Mouse (Mus musculus): ENCODE results near the gene Gm20219. TPM values are rescaled to one million over a fixed set of nuclear protein-coding genes. Genes with fewer than 3 reads are reported as not detected.

Gene Gm20219
- polyA plus RNA-seq, 1 experiment from 2014 or later, result 1.4 TPM

- Histone ChIP-seq H3K4me2 (ENCODE audit: low read depth, low read length) (peak within 1 kb of the TSS; percentile 82), H3K27me3 (replicated peaks; ENCODE audit: control insufficient read depth, insufficient read depth, low read length) (no peaks in the 10 kb centered on the region), H3K9me3 (ENCODE audit: control insufficient read depth, low read length) (no peaks in the 10 kb centered on the region), H3K4me3 (ENCODE audit: low read length) (peak within 1 kb of the TSS; percentile 80), H3K4me1 (ENCODE audit: control insufficient read depth, insufficient read depth, low read length) (peaks cover 49% of the 10 kb centered on the region), H3K36me3 (ENCODE audit: control insufficient read depth, insufficient read depth, low read length) (peaks cover under 1% of the 10 kb centered on the region; the same call in 1 of the 2 replicates), H3K27ac (ENCODE audit: low read length) (peak within 1 kb of the TSS; percentile 96), H3K9ac (ENCODE audit: low read depth, low read length) (peak within 1 kb of the TSS; percentile 93)
- under 1% methylated on average over 90 of the region's 101 CpGs for WGBS
- peak; percentile 95 for ATAC-seq
These were observed 30.3 kb upstream of the Gm20219 start, which contains the start of the genes Safb2 and Safb for GRCm38 (mm10) chr17:56584257-56585130. Gene Safb2, minus strand, starts transcription at chr17:56584585. Gene Safb, plus strand, starts transcription at chr17:56584825.

GRCm38 (mm10) chr17:56583611-56584256 lies 29.5 kb upstream of the Gm20219 start:
- Histone ChIP-seq H3K9me3 (ENCODE audit: control insufficient read depth, low read length) (no peaks in the 10 kb centered on the region), H3K9ac (ENCODE audit: low read depth, low read length) (peak overlapping the region; percentile 93), H3K36me3 (ENCODE audit: control insufficient read depth, insufficient read depth, low read length) (0 out of 2 replicates have a peak, but pooled peaks cover 3% of the 10 kb centered on the region), H3K27ac (ENCODE audit: low read length) (peak overlapping the region; percentile 96), H3K4me1 (ENCODE audit: control insufficient read depth, insufficient read depth, low read length) (peaks cover 49% of the 10 kb centered on the region), H3K4me2 (ENCODE audit: low read depth, low read length) (peak overlapping the region; percentile 82), H3K4me3 (ENCODE audit: low read length) (peak overlapping the region; percentile 80), H3K27me3 (replicated peaks; ENCODE audit: control insufficient read depth, insufficient read depth, low read length) (no peaks in the 10 kb centered on the region)
- no peak for ATAC-seq
- 1% methylated on average over 33 of the region's 33 CpGs for WGBS

DNA sequence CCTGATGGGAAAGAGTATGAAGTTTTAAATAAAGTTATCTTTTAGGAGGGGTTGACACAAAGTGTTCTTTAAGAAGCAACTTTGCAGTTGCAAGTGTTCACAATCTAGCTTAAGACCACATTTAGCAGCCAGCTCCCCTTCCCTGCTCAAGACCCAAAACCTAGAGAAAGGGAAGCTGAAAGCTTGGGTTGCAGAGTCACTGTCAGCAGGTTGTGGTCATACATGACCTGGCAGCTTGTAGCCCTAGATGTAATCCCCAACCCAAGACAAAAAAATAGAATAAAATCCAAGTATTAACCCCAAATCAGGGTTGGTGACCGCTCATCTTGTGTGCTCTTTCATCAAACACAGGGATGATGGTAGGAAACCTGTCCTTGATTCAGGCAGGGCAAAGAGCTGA lies 28.9 kb upstream of the Gm20219 start:
- no peak overlapping the region for H3K27ac ChIP-seq (ENCODE audit: low read length)
- peaks cover 49% of the 10 kb centered on the region for H3K4me1 ChIP-seq (ENCODE audit: control insufficient read depth, insufficient read depth, low read length)
- peak overlapping the region; percentile 82 for H3K4me2 ChIP-seq (ENCODE audit: low read depth, low read length)
- no peaks in the 10 kb centered on the region for H3K9me3 ChIP-seq (ENCODE audit: control insufficient read depth, low read length)
- H3K9ac ChIP-seq (ENCODE audit: low read depth, low read length), result peak overlapping the region; percentile 93
- no peak for ATAC-seq
- no peaks in the 10 kb centered on the region for H3K27me3 ChIP-seq (replicated peaks; ENCODE audit: control insufficient read depth, insufficient read depth, low read length)
- peak overlapping the region; percentile 80 for H3K4me3 ChIP-seq (ENCODE audit: low read length)
- WGBS, result 76% methylated on average over 1 of the region's 1 CpGs
- peaks cover 9% of the 10 kb centered on the region for H3K36me3 ChIP-seq (ENCODE audit: control insufficient read depth, insufficient read depth, low read length)

DNA sequence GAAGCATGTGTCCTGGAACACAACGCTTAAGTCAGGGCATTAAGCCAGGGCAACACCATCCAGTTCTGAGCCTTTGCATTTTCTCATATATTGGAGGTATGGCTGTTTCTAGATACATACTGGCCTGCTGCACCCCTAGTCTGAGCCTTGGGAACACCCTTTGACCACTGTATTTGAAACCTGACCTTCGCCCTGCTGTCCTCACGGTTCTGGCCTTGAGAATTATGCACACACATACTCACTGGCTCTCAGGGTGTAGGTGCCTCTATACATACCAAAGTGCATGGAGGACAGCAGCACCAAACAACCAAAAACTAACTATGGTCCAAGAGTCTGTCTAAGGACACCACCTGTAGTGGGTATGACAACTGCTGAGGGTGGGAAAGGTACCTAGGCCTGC lies 18.8 kb upstream of the Gm20219 start:
- peaks cover 43% of the 10 kb centered on the region for H3K36me3 ChIP-seq (ENCODE audit: control insufficient read depth, insufficient read depth, low read length)
- ATAC-seq, result peak; percentile 49

DNA sequence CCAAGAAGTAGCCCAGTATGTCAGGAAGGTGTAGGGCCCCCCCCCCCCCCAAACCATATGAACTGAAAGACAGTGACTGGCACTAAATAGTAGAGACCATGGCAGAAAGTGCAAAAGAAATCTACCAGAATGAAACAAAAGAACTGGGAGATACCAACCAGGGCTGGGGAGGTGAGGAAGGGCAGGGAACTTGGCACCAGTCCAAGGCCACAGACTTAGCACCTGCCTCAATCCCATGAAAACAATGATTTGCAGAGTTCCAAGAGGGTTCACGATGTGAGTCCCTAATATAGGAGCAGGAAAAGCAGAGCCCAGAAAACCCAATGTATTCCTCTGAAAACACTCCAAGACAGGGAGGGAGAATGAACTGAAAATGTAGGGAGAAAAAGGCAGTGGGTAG lies 18.0 kb upstream of the Gm20219 start:
- ATAC-seq, result 0 out of 2 replicates have a peak, but pooled peaks have one; percentile 34

More for the DNA sequence above, 18.8 kb upstream of the Gm20219 start:
- Histone ChIP-seq H3K27me3 (replicated peaks; ENCODE audit: control insufficient read depth, insufficient read depth, low read length) (no peaks in the 10 kb centered on the region), H3K9ac (ENCODE audit: low read depth, low read length) (no peak overlapping the region), H3K4me2 (ENCODE audit: low read depth, low read length) (no peak overlapping the region), H3K9me3 (ENCODE audit: control insufficient read depth, low read length) (no peaks in the 10 kb centered on the region), H3K27ac (ENCODE audit: low read length) (peak overlapping the region; percentile 38; the same call in 1 of the 2 replicates), H3K4me1 (ENCODE audit: control insufficient read depth, insufficient read depth, low read length) (peaks cover 16% of the 10 kb centered on the region), H3K4me3 (ENCODE audit: low read length) (no peak overlapping the region)
- 80% methylated on average over 3 of the region's 3 CpGs for WGBS

DNA sequence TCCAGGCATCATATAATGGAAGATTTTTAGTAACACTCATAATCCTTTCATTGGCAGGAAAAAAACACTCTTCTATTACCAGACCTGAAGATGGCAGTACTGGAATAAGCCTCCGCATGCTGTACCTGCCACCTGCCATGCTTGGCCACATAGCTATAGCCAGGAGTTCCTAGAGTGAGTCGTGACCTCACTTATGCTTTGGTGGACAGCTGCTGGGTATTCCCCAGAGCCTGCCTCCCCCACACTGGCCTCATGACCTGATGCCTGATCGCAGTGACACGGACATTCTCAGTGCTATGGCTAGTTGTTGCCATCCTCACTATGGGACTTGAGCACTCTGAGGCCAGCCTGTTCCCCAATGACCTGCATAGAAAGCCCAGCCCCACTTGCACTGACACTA lies 16.1 kb upstream of the Gm20219 start:
- no peaks in the 10 kb centered on the region for H3K9me3 ChIP-seq (ENCODE audit: control insufficient read depth, low read length)
- H3K36me3 ChIP-seq (ENCODE audit: control insufficient read depth, insufficient read depth, low read length), result peaks cover 53% of the 10 kb centered on the region
- no peaks in the 10 kb centered on the region for H3K27me3 ChIP-seq (replicated peaks; ENCODE audit: control insufficient read depth, insufficient read depth, low read length)
- no peak for ATAC-seq
- H3K4me3 ChIP-seq (ENCODE audit: low read length), result no peak overlapping the region
- H3K4me1 ChIP-seq (ENCODE audit: control insufficient read depth, insufficient read depth, low read length), result peaks cover 16% of the 10 kb centered on the region
- no peak overlapping the region for H3K4me2 ChIP-seq (ENCODE audit: low read depth, low read length)
- H3K9ac ChIP-seq (ENCODE audit: low read depth, low read length), result no peak overlapping the region
- H3K27ac ChIP-seq (ENCODE audit: low read length), result no peak overlapping the region
- 86% methylated on average over 4 of the region's 4 CpGs for WGBS

More for the DNA sequence above, 18.0 kb upstream of the Gm20219 start:
- WGBS, result 55% methylated on average over 1 of the region's 1 CpGs
- H3K4me1 ChIP-seq (ENCODE audit: control insufficient read depth, insufficient read depth, low read length), result peaks cover 16% of the 10 kb centered on the region
- 0 out of 2 replicates have a peak overlapping the region, but pooled peaks have one; percentile 10 for H3K9ac ChIP-seq (ENCODE audit: low read depth, low read length)
- 0 out of 2 replicates have a peak overlapping the region, but pooled peaks have one; percentile 38 for H3K27ac ChIP-seq (ENCODE audit: low read length)
- H3K36me3 ChIP-seq (ENCODE audit: control insufficient read depth, insufficient read depth, low read length), result peaks cover 46% of the 10 kb centered on the region
- H3K4me3 ChIP-seq (ENCODE audit: low read length), result no peak overlapping the region
- no peaks in the 10 kb centered on the region for H3K27me3 ChIP-seq (replicated peaks; ENCODE audit: control insufficient read depth, insufficient read depth, low read length)
- H3K4me2 ChIP-seq (ENCODE audit: low read depth, low read length), result no peak overlapping the region
- H3K9me3 ChIP-seq (ENCODE audit: control insufficient read depth, low read length), result no peaks in the 10 kb centered on the region

GRCm38 (mm10) chr17:56567370-56567769 lies 13.2 kb upstream of the Gm20219 start:
- Histone ChIP-seq H3K27ac (ENCODE audit: low read length) (no peak overlapping the region), H3K36me3 (ENCODE audit: control insufficient read depth, insufficient read depth, low read length) (peaks cover 72% of the 10 kb centered on the region), H3K9me3 (ENCODE audit: control insufficient read depth, low read length) (no peaks in the 10 kb centered on the region), H3K4me3 (ENCODE audit: low read length) (no peak overlapping the region), H3K9ac (ENCODE audit: low read depth, low read length) (no peak overlapping the region), H3K4me1 (ENCODE audit: control insufficient read depth, insufficient read depth, low read length) (peaks cover under 1% of the 10 kb centered on the region; the same call in 1 of the 2 replicates), H3K4me2 (ENCODE audit: low read depth, low read length) (no peak overlapping the region), H3K27me3 (replicated peaks; ENCODE audit: control insufficient read depth, insufficient read depth, low read length) (no peaks in the 10 kb centered on the region)
- 91% methylated on average over 4 of the region's 4 CpGs for WGBS
- ATAC-seq, result no peak

DNA sequence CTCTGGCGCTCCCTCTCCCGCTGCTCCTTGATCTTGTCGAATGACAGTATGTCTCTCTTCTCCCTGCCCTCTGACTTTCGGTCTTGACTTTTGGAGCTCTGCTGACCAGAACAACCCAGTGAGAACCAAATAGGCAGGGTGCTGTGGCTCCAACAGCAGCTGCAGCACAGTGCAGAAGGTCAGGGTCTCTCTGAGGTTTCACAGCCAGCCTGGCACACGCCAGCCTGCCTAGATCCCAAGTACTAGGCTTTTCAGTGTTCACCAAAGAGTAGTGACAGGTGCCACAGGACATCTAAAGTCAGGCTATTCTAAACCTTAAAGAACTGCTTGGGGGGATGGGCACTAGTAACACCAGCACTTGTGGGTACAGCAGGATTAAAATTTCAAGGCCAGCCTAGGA lies 12.7 kb upstream of the Gm20219 start:
- WGBS, result 92% methylated on average over 5 of the region's 5 CpGs
- Histone ChIP-seq H3K27ac (ENCODE audit: low read length) (no peak overlapping the region), H3K9ac (ENCODE audit: low read depth, low read length) (no peak overlapping the region), H3K27me3 (replicated peaks; ENCODE audit: control insufficient read depth, insufficient read depth, low read length) (no peaks in the 10 kb centered on the region), H3K4me2 (ENCODE audit: low read depth, low read length) (no peak overlapping the region), H3K4me1 (ENCODE audit: control insufficient read depth, insufficient read depth, low read length) (no peaks in the 10 kb centered on the region), H3K4me3 (ENCODE audit: low read length) (no peak overlapping the region), H3K36me3 (ENCODE audit: control insufficient read depth, insufficient read depth, low read length) (peaks cover 77% of the 10 kb centered on the region), H3K9me3 (ENCODE audit: control insufficient read depth, low read length) (no peaks in the 10 kb centered on the region)
- ATAC-seq, result no peak

DNA sequence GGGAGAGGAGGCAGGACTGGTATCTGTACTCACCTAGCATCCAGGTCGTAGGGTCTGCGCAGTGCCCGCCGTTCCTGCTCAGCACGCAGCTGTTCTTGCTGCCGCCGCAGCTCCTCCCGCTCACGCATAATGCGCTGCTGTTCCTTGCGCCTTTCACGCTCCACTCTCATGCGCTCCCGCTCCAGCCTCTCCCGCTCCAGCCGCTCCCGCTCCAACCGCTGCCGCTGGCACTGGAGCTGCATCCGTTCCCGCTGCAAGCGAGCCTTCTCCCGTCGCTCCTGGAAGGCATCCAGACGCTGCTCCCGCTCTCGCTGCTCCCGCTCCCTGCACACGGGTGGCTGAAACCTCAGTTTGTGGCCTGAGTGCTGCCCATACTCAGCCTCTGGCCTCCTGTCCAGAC lies 12.1 kb upstream of the Gm20219 start:
- Histone ChIP-seq H3K27me3 (replicated peaks; ENCODE audit: control insufficient read depth, insufficient read depth, low read length) (no peaks in the 10 kb centered on the region), H3K27ac (ENCODE audit: low read length) (no peak overlapping the region), H3K36me3 (ENCODE audit: control insufficient read depth, insufficient read depth, low read length) (peaks cover 73% of the 10 kb centered on the region), H3K4me1 (ENCODE audit: control insufficient read depth, insufficient read depth, low read length) (no peaks in the 10 kb centered on the region), H3K9me3 (ENCODE audit: control insufficient read depth, low read length) (no peaks in the 10 kb centered on the region), H3K9ac (ENCODE audit: low read depth, low read length) (no peak overlapping the region), H3K4me2 (ENCODE audit: low read depth, low read length) (no peak overlapping the region), H3K4me3 (ENCODE audit: low read length) (no peak overlapping the region)
- ATAC-seq, result no peak
- WGBS, result 92% methylated on average over 29 of the region's 29 CpGs
